Mouse (Mus musculus) limb, embryonic 10.5 days (tissue): ENCODE data around the gene Cd4. TPM values are rescaled to one million over a fixed set of nuclear protein-coding genes. Genes with fewer than 3 reads are reported as not detected.
A peak's percentile ranks its signal among the peaks of the same experiment; 100 is the strongest.

ENCODE experiments used
- DNase-seq: peaks from one replicate; pipeline ENCODE4 v3.0.0-alpha.2; 2017; ENCODE audit warnings: low spot score
- H3K27ac ChIP-seq: fragments of 300-500 bp; sonication (generic); 2 replicates; pipeline ENCODE4 v1.5.1; 2016; ENCODE audit warnings: mild to moderate bottlenecking
- H3K27me3 ChIP-seq: fragments of 300-500 bp; sonication (generic); 2 replicates; pipeline ENCODE4 v1.6.1; 2016; ENCODE audit warnings: low read depth, mild to moderate bottlenecking; ENCODE audit not compliant: poor library complexity, severe bottlenecking
- H3K36me3 ChIP-seq: fragments of 300-500 bp; sonication (generic); 2 replicates; pipeline ENCODE4 v1.6.1; 2016; ENCODE audit warnings: mild to moderate bottlenecking, moderate library complexity
- H3K4me1 ChIP-seq: fragments of 300-500 bp; sonication (generic); 2 replicates; pipeline ENCODE4 v1.6.1; 2016
- H3K4me3 ChIP-seq: fragments of 300-500 bp; sonication (generic); 2 replicates; pipeline ENCODE4 v1.5.1; 2016; ENCODE audit warnings: mild to moderate bottlenecking, moderate library complexity
- H3K9me3 ChIP-seq: fragments of 300-500 bp; sonication (generic); replicated peaks from 2 replicates; pipeline ENCODE4 v1.6.1; 2016; ENCODE audit warnings: mild to moderate bottlenecking
- WGBS: fragments of 180-500 bp; shearing (Covaris S2); methylation state at CpG from one replicate; pipeline ENCODE4 v1.1.7; 2016; 5-methylcytosine and 5-hydroxymethylcytosine counted together
- polyA plus RNA-seq: library from polyadenylated mRNA; unstranded; fragments of >200 nt; fragmentation: Nextera tagmentation; extraction: Ambion mirVana; gene quantifications from 2 replicates; pipeline ENCODE4 v1.2.1, GENCODE M21; 2016

Cd4 gene
- polyA plus RNA-seq, 1 experiment from 2014 or later, result not detected

GRCm38 (mm10) chr6:124913214-124913613 lies 25.2 kb upstream of the Cd4 start:
- Histone ChIP-seq H3K4me3 (0 out of 2 replicates have a peak overlapping the region, but pooled peaks have one; percentile 6), H3K27me3 (peaks cover 45% of the 10 kb centered on the region), H3K4me1 (peaks cover 64% of the 10 kb centered on the region), H3K36me3 (peaks cover 30% of the 10 kb centered on the region), H3K27ac (no peak overlapping the region), H3K9me3 (no peaks in the 10 kb centered on the region)
- 80% methylated on average over 6 of the region's 6 CpGs for WGBS
- no peak for DNase-seq

- Histone ChIP-seq H3K27ac (peak within 1 kb of the TSS; percentile 84; the same call in 1 of the 2 replicates), H3K27me3 (peaks cover 48% of the 10 kb centered on the region), H3K9me3 (no peaks in the 10 kb centered on the region), H3K4me1 (peaks cover 52% of the 10 kb centered on the region), H3K4me3 (0 out of 2 replicates have a peak within 1 kb of the TSS, but pooled peaks have one; percentile 6), H3K36me3 (peaks cover 30% of the 10 kb centered on the region)
- 14% methylated on average over 13 of the region's 13 CpGs for WGBS
- no peak for DNase-seq
Measured at GRCm38 (mm10) chr6:124911533-124912218, 23.7 kb upstream of the Cd4 start, which contains the start of gene Lag3. Gene Lag3 (minus strand): TSS chr6:124911705.

GRCm38 (mm10) chr6:124910032-124910431 lies 22.0 kb upstream of the Cd4 start:
- Histone ChIP-seq H3K27me3 (peaks cover 48% of the 10 kb centered on the region), H3K9me3 (no peaks in the 10 kb centered on the region), H3K4me3 (peak overlapping the region; percentile 45), H3K36me3 (peaks cover 28% of the 10 kb centered on the region), H3K4me1 (peaks cover 43% of the 10 kb centered on the region), H3K27ac (peak overlapping the region; percentile 84)
- peak; percentile 64 for DNase-seq
- 2% methylated on average over 32 of the region's 32 CpGs for WGBS

- Histone ChIP-seq H3K4me3 (no peak overlapping the region), H3K4me1 (peaks cover 43% of the 10 kb centered on the region), H3K27ac (no peak overlapping the region), H3K9me3 (no peaks in the 10 kb centered on the region), H3K36me3 (peaks cover 6% of the 10 kb centered on the region), H3K27me3 (peaks cover 37% of the 10 kb centered on the region)
- 88% methylated on average over 1 of the region's 1 CpGs for WGBS
- DNase-seq, result no peak
Measured at GRCm38 (mm10) chr6:124907767-124908166, 19.7 kb upstream of the Cd4 start.

GRCm38 (mm10) chr6:124904991-124905860 lies 17.2 kb upstream of the Cd4 start:
- Histone ChIP-seq H3K36me3 (no peaks in the 10 kb centered on the region), H3K4me3 (peak overlapping the region; percentile 65), H3K4me1 (peaks cover 32% of the 10 kb centered on the region), H3K9me3 (no peaks in the 10 kb centered on the region), H3K27ac (peak overlapping the region; percentile 98), H3K27me3 (peaks cover 23% of the 10 kb centered on the region)
- WGBS, result 37% methylated on average over 15 of the region's 16 CpGs
- DNase-seq, result no peak

DNA sequence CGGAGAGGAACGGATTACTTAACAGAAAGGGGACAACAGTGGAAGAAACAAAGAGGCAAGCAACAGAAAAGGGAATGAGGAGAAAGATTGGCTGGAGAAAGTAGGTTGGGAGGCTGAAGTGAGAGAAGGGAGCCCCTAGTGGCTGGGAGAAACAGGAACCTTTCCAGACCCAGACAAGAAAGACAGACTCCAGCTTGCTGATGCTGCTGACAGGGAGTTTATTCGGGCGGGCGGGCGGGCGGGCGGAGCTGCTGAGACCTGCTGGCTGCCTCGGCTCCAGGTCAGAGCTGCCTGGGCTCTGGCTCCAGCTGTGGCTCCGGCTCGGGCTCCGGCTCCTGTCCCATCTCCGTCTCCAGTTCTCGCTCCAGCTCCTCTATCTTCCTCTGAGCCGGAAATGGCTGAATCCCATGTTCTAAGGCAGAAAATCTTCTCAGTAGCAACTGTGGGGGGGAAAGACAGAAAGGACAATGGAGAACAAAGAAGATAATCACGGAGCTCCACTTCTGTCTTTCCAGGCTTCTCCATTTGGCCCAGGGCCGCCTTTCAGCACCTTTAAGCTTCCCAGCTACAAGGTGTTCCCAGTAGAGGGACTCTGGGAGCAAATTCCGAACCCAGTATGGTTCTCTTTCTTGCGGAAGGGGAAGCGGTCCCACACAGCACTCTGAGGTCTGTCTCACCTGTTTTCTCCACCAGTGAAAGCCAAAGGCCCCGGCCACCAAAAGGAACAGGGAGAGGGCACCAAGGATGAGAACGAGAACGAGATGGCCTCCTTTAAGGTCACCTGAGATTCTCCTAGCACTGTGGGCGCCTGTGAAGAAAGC lies 16.4 kb upstream of the Cd4 start:
- no peaks in the 10 kb centered on the region for H3K36me3 ChIP-seq
- peak overlapping the region; percentile 98 for H3K27ac ChIP-seq
- WGBS, result 10% methylated on average over 24 of the region's 24 CpGs
- H3K9me3 ChIP-seq, result no peaks in the 10 kb centered on the region
- peak overlapping the region; percentile 65 for H3K4me3 ChIP-seq
- DNase-seq, result peak; percentile 77
- H3K27me3 ChIP-seq, result peaks cover 14% of the 10 kb centered on the region
- H3K4me1 ChIP-seq, result peaks cover 24% of the 10 kb centered on the region

DNA sequence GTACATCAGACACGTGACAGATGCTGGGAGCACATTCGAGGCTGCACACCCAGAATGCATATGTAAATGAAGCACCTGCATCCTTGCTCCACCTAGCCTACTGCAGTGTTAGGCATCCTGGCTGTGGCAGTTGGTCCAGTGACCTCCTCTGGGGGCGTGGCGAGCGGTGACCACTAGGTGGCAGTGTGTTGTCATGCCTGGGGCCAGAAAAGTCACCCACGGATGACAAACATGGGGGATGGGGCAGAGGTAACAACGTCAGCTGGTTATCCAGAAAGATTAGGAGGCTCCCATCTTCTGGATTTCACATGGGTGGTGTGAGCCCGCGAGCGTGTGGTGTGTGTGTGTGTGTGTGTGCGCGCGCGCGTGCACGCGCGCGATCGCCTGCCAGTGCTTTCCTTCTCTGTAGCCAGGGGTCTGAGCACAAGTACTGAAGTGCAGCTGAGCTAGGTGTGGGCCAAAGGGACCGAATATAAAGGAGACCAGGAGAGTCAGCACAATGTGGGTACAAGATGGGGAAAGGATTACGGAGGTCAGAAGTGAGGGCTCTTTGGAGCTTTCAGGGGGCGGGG lies 15.6 kb upstream of the Cd4 start:
- peaks cover 24% of the 10 kb centered on the region for H3K4me1 ChIP-seq
- H3K36me3 ChIP-seq, result no peaks in the 10 kb centered on the region
- H3K9me3 ChIP-seq, result no peaks in the 10 kb centered on the region
- peaks cover 7% of the 10 kb centered on the region for H3K27me3 ChIP-seq
- WGBS, result under 1% methylated on average over 23 of the region's 23 CpGs
- DNase-seq, result peak; percentile 98
- H3K4me3 ChIP-seq, result peak overlapping the region; percentile 65
- peak overlapping the region; percentile 98 for H3K27ac ChIP-seq

GRCm38 (mm10) chr6:124901851-124902250 lies 13.8 kb upstream of the Cd4 start:
- Histone ChIP-seq H3K4me1 (peaks cover 24% of the 10 kb centered on the region), H3K36me3 (no peaks in the 10 kb centered on the region), H3K9me3 (no peaks in the 10 kb centered on the region), H3K27me3 (no peaks in the 10 kb centered on the region), H3K27ac (0 out of 2 replicates have a peak overlapping the region, but pooled peaks have one; percentile 19), H3K4me3 (no peak overlapping the region)
- no peak for DNase-seq

- no peaks in the 10 kb centered on the region for H3K36me3 ChIP-seq
- no peak overlapping the region for H3K27ac ChIP-seq
- no peak overlapping the region for H3K4me3 ChIP-seq
- no peak for DNase-seq
- peaks cover 24% of the 10 kb centered on the region for H3K4me1 ChIP-seq
- no peaks in the 10 kb centered on the region for H3K27me3 ChIP-seq
- 67% methylated on average over 10 of the region's 10 CpGs for WGBS
- no peaks in the 10 kb centered on the region for H3K9me3 ChIP-seq
Measured at GRCm38 (mm10) chr6:124900801-124901480, 12.9 kb upstream of the Cd4 start.

DNA sequence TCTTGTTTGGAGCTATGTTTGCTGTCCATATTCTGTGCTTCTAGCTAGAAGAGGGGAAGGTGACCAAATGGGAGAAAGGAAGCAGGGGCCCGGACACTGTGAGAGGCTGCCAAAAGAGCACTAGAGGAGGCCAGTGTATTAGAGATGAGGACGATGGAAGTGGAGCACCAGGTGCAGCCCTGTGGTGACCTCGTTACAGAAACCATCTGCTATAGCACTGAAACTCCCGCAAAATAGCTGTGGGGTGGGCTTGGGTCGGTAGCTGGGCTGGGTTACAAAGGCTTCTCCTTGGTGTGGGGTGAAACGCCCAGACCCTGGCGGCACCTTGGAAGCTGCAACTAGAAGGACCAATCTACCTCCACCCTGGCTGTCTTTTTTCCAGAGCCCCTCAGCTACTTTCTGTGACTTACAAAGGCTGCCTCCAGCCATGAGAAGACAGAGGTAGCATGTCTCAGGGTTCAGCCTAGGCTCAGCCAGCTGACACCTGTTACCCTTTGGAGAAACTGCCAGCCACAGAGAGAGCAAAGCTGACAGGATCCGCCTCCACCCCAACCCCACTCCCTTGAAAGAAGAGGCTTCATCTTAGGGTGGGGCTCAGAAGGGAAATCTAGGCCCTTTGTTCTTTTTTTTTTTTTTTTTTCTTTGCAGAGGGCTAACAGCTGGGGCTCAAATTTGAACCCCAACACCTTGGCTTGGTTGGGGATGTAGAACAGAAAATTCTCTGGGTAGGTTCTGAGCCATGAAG lies 12.2 kb upstream of the Cd4 start:
- peaks cover 19% of the 10 kb centered on the region for H3K4me1 ChIP-seq
- no peaks in the 10 kb centered on the region for H3K9me3 ChIP-seq
- H3K36me3 ChIP-seq, result no peaks in the 10 kb centered on the region
- 57% methylated on average over 8 of the region's 8 CpGs for WGBS
- no peaks in the 10 kb centered on the region for H3K27me3 ChIP-seq
- H3K4me3 ChIP-seq, result no peak overlapping the region
- H3K27ac ChIP-seq, result no peak overlapping the region
- DNase-seq, result no peak

- peaks cover 2% of the 10 kb centered on the region; the same call in 1 of the 2 replicates for H3K4me1 ChIP-seq
- 53% methylated on average over 3 of the region's 3 CpGs for WGBS
- H3K4me3 ChIP-seq, result no peak overlapping the region
- H3K27me3 ChIP-seq, result no peaks in the 10 kb centered on the region
- H3K27ac ChIP-seq, result no peak overlapping the region
- no peaks in the 10 kb centered on the region for H3K36me3 ChIP-seq
- DNase-seq, result no peak
- H3K9me3 ChIP-seq, result no peaks in the 10 kb centered on the region
Measured at GRCm38 (mm10) chr6:124898359-124898758, 10.3 kb upstream of the Cd4 start.
